Mouse (Mus musculus) ovary, postnatal 36 days (tissue): ENCODE measurements around the gene H2-Q4.
"Not testable (repeated sequence)": the region's sequence is repeated elsewhere in the genome, so short reads cannot be mapped to it uniquely, and the experiment has no call there.

Experiments used
- DNase-seq: peaks from one replicate; pipeline ENCODE4 v3.0.0; 2022; ENCODE audit warnings: low spot score, mixed read lengths

Gene H2-Q4

DNA sequence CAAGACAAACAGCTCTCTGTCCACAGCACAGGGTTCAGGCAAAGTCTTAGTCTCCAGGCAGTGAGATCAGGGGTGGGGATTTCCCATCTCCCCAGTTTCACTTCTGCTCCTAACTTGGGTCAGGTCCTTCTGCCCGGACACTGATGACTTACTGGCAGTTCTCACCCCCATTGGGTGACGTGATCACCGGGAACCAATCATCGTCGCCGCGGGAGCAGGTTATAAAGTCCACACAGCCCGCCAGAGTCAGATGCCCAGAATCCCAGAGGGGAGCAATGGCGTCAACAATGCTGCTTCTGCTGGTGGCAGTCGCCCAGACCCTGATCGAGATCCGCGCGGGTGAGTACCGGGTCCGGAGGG lies at the start of gene H2-Q4:
Gene H2-Q4, plus strand, starts transcription at position 249 of the 360 bp plus-strand sequence.
- DNase-seq: peak; percentile 88

DNA sequence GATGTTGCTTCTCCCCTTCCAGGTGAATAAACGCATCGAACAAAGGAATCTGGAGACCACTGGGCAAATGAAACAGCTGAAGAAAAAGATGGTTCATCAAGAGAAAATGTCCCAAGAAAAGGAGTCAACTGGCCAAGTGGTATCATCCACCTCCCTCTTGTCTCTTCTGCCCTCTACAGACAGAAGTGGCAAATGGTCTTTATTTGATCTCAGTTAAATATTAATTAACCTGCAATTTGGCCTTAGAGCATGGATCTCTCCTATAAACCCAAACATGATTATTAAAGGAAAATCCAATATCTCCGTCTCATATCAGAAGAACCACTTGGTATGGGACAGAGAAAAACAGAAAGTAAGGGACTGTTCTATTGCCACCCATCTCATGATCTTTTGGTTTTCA lies 49.7 kb upstream of the H2-Q4 start:
- DNase-seq: not testable (repeated sequence)

DNA sequence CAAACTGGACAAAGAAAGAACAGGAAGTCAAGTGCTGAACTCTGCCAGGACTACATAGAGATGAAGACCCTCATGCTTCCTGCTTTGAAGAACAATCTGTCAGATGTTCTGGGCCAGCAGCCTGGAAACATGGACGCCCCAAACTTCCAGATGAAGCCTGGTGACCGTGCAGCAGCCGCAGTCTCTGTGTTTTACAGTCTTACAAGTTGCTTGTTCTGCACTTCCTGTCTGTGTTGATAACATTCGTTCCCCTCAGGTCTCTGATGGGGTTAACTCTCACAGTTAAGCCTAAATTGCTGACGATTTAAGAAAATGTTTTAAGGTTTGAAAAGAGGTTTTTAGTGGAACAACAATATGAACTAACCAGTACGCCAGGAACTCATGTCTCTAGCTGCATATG lies 47.9 kb upstream of the H2-Q4 start:
- not testable (repeated sequence) for DNase-seq

DNA sequence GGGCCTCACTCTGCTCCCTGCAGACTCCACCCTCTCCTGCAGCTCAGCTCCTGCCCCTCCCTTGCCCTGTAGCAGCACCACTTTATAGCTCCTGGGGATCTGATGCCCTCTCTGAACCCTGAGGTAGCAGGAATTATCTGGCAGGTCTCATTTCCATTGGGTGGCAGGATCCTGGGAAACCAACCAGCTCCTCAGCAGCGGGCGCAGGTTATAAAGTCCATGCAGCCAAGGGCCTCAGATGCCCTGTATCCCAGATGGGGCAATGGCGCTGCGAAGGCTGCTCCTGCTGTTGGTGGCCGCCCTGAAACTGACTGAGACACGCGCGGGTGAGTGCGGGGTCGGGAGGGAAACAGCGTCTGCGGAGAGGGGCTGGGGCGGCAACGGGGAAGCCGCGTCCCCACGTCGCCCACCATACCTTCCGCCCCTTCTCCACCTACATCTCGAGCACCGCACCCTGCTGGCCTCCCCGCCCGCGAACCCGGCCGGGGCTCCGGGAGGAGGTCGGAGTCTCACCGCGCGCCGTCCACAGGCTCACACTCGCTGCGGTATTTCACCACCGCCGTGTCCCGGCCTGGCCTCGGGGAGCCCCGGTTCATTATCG lies 37.2 kb upstream of the H2-Q4 start, which contains the start of gene H2-Q2:
Gene H2-Q2, plus strand, starts transcription at position 172 of the 601 bp plus-strand sequence.
- DNase-seq: no peak

DNA sequence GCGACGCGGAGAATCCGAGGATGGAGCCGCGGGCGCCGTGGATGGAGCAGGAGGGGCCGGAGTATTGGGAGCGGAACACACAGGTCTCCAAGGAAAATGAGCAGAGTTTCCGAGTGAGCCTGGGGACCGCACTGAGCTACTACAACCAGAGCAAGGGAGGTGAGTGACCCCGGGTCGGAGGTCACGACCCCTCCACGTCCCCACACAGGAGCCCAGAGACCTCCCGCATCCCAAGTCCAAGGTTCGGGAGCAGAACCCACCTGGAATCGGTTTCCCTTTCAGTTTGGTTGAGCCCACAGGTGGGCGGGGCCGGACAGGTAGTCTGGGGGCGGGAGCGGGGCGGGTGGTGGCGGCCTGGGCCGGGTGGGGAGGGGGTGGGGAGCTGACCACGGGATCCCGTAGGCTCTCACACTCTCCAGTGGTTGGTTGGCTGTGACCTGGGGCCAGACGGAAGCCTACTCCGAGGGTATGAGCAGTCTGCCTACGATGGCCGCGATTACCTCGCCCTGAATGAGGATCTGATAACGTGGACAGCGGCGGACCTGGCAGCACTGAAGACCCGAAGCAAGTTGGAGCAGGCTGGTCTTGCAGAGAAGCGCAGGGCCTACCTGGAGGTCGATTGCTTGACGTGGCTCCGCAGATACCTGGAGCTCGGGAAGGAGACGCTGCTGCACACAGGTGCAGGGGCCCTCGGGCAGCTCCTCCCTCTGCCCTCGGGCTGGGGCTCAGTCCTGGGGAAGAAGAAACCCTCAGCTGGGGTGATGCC lies 36.5 kb upstream of the H2-Q4 start:
- no peak for DNase-seq

DNA sequence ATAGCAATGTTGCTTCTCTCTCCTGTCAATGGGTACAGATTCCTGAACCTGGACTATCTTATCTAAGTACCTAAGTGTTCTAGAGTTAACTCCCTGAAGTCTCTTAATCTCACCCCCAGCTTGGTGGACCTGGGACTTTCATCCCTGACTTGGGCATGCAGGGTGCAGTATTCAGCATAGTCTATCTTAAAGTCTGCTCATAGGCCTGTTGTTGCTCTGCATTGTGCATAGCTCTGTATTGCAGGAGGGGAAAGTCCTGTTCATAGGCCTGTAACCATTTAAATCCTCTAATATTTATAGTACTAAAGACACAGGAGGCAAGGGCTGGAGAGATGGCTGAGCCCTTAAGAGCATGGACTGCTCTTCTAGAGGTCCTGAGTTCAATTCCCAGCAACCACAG lies 31.8 kb upstream of the H2-Q4 start:
- not testable (repeated sequence) for DNase-seq

DNA sequence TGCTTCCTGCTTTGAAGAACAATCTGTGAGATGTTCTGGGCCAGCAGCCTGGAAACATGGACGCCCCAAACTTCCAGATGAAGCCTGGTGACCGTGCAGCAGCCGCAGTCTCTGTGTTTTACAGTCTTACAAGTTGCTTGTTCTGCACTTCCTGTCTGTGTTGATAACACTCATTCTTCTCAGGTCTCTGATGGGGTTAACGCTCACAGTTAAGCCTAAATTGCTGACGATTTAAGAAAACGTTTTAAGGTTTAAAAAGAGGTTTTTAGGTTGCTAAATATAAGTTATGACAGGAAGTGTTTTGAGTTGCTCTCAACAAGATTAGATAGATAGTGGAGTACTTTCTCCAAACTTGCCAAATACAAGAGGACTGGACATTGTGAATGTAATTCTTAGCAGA lies 26.1 kb upstream of the H2-Q4 start:
- DNase-seq: not testable (repeated sequence)

DNA sequence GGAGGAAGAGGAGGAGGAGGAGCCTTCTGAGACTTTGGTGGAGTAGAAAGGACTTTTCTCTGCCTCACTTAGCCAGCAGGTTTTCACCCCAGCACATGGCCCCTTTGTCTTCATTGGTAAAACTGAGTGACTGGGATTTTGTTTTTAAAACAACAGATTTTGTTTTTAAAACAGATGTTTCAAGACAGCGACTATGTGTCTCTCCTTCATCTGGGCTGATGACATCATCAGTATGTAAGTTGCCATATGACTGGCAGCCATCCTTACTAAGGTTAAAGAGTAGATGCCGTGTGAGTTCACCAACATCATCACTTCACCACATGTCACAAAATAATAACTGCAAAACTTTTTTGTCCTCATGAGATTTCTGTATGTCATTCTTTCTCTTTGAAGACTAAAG lies 25.3 kb upstream of the H2-Q4 start:
- no peak for DNase-seq

DNA sequence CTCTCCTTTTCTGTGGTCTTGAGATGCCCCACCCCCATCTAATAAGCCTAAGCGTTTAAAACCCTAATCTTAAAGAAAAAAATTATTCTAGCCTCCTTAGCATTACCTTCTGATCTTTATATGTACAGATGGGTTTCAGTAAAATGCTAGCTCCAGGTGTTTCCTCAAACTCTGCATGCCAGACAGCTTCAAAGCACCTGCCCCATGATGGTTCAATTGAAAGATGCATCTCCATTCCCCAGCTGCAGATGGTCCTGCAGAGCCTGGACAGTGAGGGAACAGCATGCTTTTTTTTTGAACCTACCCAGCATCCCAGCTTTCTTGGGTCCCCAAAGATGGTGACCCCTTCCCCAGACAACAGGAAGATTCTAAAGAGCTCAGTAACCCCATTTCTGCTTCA lies 22.3 kb upstream of the H2-Q4 start:
- no peak for DNase-seq

DNA sequence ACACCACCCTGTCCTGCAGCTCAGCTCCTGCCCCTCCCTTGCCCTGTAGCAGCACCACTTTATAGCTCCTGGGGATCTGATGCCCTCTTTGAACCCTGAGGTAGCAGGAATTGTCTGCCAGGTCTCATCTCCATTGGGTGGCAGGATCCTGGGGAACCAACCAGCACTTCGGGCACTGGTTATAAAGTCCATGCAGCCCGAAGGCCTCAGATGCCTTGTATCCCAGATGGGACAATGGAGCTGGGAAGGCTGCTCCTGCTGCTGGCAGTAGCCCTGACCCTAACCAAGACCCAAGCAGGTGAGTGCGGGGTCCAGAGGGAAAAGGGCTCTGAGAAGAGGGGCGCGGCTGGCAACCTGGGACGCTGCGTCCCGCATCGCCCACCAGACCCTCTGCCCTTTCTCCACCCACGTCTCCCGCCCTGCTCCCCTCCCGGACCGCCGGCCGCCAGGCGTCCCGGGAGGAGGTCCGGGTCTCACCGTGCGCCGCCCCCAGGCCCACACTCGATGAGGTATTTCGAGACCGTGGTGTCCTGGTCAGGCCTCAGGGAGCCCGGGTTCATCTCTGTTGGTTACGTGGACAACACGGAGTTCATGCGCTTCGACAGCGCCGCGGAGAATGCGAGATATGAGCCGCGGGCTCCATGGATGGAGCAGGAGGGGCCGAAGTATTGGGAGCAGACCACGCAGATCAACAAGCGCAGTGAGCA lies 20.5 kb upstream of the H2-Q4 start:
- DNase-seq: no peak

DNA sequence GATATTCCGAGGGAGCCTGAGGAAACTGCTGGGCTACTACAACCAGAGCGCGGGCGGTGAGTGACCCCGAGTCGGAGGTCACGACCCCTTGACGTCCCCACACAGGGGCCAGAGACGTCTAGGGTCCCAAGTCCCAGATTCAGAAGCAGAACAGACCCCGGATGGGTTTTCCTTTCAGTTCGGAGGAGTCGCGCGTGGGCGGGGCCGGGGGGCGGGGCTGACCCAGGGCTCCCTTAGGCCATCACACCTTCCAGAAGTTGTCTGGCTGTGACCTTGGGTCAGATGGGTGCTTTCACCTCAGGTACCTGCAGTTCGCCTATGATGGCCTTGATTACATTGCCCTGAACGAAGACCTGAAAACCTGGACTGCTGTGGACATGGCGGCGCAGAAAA lies 20.0 kb upstream of the H2-Q4 start:
- DNase-seq: no peak

DNA sequence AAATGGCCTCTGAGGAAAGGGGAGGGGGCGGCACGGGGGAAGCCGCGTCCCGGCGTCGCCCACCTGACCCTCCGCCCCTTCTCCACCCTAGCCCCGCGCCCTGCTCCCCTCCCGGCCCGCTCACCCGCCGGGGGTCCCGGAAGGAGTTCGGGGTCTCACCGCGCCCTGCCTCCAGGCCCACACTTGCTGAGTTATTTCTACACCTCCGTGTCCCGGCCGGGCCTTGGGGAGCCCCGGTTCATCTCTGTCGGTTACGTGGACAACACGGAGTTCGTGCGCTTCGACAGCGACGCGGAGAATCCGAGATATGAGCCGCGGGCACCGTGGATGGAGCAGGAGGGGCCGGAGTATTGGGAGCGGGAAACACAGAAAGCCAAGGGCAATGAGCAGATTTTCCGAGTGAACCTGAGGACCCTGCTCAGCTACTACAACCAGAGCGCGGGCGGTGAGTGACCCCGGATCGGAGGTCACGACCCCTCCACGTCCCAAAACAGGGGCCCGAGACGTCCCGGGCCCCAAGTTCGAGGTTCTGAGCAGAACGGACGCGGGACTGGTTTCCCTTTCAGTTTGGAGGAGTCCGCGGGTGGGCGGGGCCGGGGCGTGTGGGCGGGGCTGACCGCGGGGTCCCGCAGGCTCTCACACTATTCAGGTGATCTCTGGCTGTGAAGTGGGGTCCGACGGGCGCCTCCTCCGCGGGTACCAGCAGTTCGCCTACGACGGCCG lies 473 bp downstream of the H2-Q4 start:
- peak; percentile 37 for DNase-seq

DNA sequence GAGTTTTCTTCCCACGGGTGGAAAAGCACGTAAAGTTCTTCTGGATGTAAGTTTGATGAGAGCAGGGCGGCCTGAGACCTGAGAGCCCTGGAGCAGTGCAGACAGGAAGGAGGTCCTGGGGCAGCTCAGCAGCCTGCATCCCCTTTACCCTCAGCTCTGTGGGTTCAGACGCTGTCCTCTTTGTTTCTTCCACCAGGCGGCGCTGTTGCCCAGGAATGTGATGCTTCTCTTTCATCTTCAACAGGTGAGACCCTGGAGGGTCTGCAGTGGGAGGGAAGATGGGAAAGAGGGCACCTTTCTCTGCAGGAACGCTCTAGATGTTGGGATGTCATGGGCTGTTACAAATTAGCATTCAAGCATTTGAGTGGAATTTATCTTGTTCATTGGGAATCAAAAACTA lies 10.4 kb downstream of the H2-Q4 start:
- DNase-seq: not testable (repeated sequence)

DNA sequence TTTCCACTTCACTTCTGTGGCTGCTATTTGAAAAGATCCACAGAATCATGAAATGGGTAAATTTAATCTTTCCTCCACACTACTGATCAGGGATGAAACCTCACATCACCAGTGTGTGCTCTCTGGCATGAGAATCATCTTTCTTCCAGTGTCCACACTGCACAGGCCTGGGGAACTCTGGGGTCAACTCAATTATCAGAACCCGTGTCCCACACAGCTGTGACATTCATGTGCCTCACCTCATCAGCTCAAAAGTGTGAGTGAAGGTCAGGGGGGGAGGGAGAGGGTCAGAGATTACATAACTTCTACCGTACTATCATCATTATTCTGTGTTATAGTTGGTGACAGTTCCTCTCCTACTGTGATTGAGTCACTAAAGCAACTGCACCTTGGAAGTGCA lies 13.3 kb downstream of the H2-Q4 start:
- DNase-seq: not testable (repeated sequence)

DNA sequence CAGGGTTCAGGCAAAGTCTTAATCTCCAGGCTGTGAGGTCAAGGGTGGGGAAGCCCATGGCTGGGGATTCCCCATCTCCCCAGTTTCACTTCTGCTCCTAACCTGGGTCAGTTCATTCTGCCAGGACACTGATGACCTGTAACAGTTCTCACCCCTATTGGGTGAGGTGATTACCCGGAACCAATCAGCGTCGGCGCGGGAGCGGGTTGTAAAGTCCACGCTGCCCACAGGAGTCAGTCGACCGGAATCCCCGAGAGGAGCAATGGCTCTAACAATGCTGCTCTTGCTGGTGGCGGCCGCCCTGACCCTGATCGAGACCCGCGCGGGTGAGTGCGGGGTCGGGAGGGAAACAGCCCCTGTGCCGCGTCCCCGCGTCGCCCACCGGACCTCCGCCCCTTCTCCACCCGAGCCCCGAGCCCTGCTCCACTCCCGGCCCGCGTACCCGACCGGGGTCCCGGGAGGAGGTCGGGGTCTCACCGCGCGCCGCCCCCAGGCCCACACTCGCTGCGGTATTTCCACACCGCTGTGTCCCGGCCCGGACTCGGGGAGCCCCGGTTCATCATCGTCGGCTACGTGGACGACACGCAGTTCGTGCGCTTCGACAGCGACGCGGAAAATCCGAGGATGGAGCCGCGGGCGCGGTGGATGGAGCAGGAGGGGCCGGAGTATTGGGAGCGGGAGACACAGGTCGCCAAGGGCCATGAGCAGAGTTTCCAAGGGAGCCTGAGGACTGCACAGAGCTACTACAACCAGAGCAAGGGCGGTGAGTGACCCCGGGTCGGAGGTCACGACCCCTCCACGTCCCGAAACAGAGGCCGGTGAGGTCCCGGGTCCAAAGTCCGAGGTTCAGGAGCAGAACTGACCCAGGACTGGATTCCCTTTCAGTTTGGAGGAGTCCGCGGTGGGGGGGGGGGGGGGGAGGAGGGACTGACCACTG lies 14.7 kb downstream of the H2-Q4 start:
- not testable (repeated sequence) for DNase-seq

DNA sequence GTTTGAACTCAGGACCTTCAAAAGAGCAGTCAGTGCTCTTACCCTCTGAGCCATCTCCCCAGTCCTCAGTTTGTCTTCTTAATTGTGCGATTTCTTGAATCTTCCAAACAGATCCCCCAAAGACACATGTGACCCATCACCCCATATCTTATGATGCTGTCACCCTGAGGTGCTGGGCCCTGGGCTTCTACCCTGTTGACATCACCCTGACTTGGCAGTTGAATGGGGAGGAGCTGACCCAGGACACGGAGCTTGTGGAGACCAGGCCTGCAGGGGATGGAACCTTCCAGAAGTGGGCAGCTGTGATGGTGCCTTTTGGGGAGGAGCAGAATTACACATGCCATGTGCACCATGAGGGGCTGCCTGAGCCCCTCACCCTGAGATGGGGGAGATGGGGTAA lies 17.5 kb downstream of the H2-Q4 start:
- DNase-seq: not testable (repeated sequence)

DNA sequence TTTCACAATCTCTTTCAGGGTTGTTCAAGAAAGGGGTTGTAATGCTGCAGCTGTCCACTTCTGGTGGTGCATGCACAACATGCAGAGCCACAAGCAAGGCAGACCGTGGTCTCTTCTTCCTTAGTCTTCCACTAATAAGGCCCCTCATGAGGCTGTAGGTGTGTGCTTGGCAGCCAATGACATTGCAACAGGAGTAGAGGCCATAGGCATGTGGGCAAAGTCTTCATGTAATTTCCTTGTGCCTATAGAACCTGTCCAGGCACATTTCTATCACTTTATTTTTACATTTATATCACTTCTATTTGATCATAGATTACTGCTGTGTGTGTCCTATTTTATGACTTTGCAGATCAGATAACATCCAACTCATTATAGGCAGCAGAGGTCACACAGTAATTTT lies 33.6 kb downstream of the H2-Q4 start:
- not testable (repeated sequence) for DNase-seq

DNA sequence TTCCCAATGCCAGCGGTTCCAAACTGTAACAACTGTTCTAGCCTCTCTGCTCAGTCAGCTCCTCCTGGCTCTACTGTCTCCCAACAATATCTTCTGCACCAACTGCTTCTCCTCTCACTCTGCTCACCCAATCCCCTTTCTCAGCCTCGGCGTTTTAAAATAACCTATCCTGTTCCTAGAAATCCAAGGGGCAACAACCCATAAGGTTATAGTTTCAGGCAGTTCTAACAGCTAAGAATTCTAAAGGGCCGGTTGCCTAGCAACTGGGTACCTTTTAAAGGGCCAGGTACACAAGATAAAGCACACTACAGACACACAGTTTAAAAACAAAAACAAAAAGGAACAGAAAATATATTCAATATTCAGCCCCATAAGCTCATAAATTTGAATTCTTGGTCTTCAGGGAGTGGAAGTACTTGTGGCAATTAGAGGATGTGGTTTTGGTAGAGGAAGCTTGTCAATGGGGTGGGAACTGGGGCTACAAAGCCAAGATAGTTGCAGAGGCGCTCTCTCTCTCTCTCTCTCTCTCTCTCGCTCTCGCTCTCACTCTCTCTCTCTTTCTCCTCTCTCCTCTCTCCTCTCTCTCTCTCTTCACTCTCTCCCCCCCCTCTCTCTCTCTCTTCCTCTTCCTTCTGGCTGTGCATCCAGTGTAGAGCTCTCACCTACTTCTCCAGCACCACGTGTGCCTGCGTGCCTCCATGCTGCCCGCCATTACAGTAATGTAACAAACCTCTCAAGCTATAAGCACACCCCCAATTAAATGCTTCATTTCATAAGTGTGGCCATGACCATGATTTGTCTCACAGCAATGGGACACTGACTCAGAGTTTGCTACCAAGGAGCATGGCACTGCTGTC lies 36.1 kb downstream of the H2-Q4 start:
- DNase-seq: not testable (repeated sequence)

DNA sequence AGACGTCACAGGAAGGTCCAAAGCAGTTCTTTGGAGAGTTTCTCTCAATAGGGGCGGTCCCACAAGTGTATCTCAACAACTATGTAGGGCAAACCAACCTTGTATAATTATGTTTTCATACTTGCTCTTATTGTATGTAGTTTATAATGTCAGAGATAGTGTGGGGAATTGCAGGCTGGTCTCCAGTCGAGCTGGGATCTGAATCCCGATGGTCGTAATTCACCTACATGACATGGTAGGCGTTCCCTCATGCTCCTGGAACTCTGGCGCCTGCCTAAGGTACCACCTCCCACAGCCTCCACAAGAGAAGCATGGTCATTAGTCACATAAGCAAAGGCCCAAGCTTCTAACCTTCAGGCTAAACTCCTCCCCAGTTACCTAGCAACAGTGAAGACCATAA lies 39.4 kb downstream of the H2-Q4 start:
- DNase-seq: no peak

DNA sequence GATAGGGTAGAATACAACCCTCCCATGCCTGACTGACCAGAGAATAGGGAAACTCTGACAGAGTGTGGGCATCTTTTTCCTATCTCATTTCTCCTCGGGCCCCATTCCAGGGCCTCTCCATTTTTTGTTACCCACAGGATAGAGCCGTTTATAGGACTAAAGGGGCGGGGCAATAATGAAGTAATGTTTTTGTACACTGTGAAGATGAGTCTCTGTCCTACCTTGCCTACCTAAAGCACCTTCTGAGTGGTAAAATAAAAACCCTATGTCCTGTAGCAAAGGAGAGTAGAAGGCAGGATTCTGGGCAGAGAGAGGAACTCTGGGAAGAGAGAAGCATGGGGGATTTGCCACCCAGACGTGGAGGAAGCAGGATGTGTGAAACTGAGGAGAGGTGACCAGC lies 40.1 kb downstream of the H2-Q4 start:
- DNase-seq: not testable (repeated sequence)
